Mouse (Mus musculus): ENCODE measurements around the gene Rasa4. TPM values are rescaled to one million over a fixed set of nuclear protein-coding genes. Genes with fewer than 3 reads are reported as not detected.
A peak's percentile ranks its signal among the peaks of the same experiment; 100 is the strongest.
"Not testable (repeated sequence)": the region's sequence is repeated elsewhere in the genome, so short reads cannot be mapped to it uniquely, and the experiment has no call there.

The Rasa4 gene
- total RNA-seq (2015; ENCODE audit: low replicate concordance), result 1.9 and 3.3 TPM in 2 replicates
- total RNA-seq (2017; ENCODE audit: low replicate concordance), result 4.3 TPM in 2 replicates

GRCm38 (mm10) chr5:136083669-136084107, at the start of gene Rasa4:
Gene Rasa4 (plus strand): TSS chr5:136083916.
- ATAC-seq (replicated peaks; ENCODE audit: low FRiP score, poor library complexity, severe bottlenecking), result peak; percentile 98

GRCm38 (mm10) chr5:136034868-136035267, 48.8 kb upstream of the Rasa4 start:
- no peak for ATAC-seq (replicated peaks; ENCODE audit: low FRiP score, poor library complexity, severe bottlenecking)

GRCm38 (mm10) chr5:136035285-136035684, 48.4 kb upstream of the Rasa4 start:
- no peak for ATAC-seq (replicated peaks; ENCODE audit: low FRiP score, poor library complexity, severe bottlenecking)

GRCm38 (mm10) chr5:136036667-136037066, 47.0 kb upstream of the Rasa4 start:
- ATAC-seq (replicated peaks; ENCODE audit: low FRiP score, poor library complexity, severe bottlenecking), result no peak

- ATAC-seq (replicated peaks; ENCODE audit: low FRiP score, poor library complexity, severe bottlenecking), result no peak
Measured at GRCm38 (mm10) chr5:136038258-136039214, 45.2 kb upstream of the Rasa4 start, which contains the start of gene Upk3b. Gene Upk3b (plus strand): TSS chr5:136038496.

GRCm38 (mm10) chr5:136040210-136040609, 43.5 kb upstream of the Rasa4 start:
- no peak for ATAC-seq (replicated peaks; ENCODE audit: low FRiP score, poor library complexity, severe bottlenecking)

DNA sequence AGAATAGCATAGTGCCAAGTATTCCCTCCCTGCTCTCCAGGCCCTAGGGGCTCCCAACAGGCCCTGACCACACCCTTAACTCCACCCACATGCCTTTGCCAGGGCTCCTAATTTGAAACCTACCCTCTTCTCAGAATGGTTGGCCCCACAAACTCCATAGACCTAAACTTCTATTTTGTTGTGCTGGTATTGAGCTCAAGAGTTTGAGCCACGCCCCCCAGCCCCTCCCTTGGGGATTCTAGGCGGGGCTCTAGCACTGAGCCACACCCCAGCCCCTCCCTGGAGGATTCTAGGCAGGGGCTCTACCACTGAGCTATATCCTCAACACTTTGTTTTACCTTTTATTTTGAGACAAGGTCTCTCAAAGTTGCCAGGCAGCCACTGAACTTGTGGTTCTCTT, 42.5 kb upstream of the Rasa4 start:
- no peak for ATAC-seq (replicated peaks; ENCODE audit: low FRiP score, poor library complexity, severe bottlenecking)

GRCm38 (mm10) chr5:136041666-136042065, 42.0 kb upstream of the Rasa4 start:
- ATAC-seq (replicated peaks; ENCODE audit: low FRiP score, poor library complexity, severe bottlenecking), result no peak

DNA sequence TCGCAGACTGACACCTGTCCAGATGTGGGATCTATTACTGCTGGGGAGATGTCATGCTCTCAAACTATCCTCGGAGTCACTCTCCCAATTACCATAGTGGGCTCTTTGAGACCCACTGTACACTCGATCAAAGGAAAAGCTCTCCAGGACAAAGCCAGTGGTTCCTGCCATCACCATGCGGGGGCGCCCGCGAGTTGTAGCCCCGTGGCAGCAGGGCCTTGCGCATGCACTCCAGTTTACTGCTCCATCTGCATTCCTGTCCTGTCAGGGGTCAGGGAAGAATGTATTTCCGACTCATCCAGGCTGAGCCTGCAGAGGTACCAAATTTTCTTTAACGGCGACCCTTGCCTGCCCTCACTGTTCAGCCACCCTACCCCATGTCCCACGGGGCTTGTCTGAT, 38.9 kb upstream of the Rasa4 start:
- ATAC-seq (replicated peaks; ENCODE audit: low FRiP score, poor library complexity, severe bottlenecking), result no peak

DNA sequence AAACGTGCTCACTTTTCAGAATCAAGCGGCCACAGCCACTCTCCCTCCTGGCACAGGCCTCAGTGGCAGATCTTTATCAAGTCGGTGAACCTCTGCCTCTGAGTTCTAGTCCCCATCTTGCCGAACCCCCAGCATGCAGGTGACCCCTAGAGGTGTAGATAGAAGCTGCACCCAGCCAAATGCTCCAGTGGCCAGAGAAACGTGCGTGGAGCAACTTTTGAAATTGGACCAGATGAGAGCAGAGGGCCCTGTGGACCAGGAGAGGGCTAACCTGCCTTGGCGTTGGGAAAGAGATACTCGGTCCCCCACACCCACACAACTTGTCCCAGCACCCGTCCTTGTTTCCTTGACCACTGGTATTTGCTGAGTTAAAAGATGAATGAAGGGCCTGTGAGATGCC, 38.3 kb upstream of the Rasa4 start:
- ATAC-seq (replicated peaks; ENCODE audit: low FRiP score, poor library complexity, severe bottlenecking), result no peak

- peak; percentile 62; the same call in 1 of the 2 replicates for ATAC-seq (replicated peaks; ENCODE audit: low FRiP score, poor library complexity, severe bottlenecking)
Measured at GRCm38 (mm10) chr5:136045987-136046386, 37.7 kb upstream of the Rasa4 start.

DNA sequence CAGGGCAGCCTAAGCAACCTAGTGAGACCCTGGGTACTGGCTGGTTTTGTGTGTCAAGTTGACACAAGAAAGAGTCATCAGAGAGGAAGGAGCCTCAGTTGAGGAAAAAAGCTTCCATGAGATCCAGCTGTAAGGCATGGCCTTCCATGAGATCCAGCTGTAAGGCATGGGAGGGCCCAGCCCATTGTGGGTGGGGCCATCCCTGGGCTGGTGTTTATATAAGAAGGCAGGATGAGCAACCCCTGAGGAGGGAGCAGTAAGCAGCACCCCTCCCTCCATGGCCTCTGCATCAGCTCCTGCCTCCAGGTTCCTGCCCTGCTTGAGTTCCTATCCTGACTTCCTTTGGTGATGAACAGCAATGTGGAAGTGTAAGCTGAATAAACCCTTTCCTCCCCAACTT, 35.2 kb upstream of the Rasa4 start:
- not testable (repeated sequence) for ATAC-seq (replicated peaks; ENCODE audit: low FRiP score, poor library complexity, severe bottlenecking)

DNA sequence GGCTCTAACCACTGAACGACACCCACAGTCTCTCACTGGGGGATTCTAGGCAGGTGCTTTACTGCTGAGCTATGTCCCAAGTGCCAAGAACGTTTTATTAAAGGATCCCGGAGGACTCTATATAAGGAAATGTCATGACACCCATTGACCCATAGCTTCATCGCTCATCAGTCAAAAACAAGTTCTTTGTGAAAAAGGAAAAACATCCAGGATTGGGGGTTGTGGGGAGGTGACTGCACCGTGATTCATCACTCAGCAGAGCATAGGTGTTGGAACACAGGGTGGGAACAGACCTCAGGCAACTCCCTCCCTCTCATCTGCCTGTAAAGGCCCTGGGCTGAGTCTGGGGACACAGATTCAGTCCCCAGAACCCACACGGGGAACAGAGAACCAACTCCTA, 33.8 kb upstream of the Rasa4 start:
- no peak for ATAC-seq (replicated peaks; ENCODE audit: low FRiP score, poor library complexity, severe bottlenecking)

DNA sequence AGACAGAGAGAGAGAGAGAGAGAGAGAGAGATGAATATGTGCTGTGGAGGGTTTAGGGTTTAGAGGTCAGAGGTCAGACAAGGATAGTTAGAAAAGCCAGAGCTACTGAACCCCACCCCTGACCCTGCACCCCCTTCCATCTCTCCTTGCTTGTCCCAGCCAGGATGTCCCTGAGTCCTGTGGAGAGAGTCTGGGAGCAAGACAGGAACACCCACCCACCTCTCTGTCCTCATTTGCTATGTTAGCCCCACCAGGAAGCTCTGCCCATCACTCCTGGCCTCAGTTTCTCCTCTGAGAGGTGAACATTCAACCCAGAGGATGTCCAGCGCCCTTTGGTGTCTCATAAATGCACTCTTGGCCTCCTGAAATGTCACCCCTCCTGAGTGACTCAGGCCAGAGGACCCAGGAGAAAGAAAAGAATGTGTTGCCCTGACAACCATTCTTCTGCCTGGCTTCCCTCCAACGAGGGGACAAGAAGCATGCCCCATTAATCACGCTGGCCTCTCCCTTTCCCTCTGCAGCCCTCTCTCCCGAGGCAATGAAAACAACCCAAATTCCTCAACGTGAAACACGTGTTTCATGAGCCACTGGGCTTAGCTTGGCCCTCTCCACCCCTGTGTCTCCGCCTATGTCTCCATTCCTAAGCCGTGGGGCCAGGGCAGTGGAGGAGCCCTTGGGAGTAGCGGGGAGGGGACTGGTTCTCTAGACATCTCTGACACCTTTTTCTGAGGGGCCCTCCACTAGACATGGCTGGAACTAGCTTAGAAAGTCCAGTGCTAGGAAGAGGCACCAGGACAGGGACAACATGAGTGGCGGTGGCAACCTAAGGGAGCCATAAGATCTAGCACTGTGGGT, 32.3 kb upstream of the Rasa4 start:
- no peak for ATAC-seq (replicated peaks; ENCODE audit: low FRiP score, poor library complexity, severe bottlenecking)

GRCm38 (mm10) chr5:136052861-136053655, 30.7 kb upstream of the Rasa4 start:
- no peak for ATAC-seq (replicated peaks; ENCODE audit: low FRiP score, poor library complexity, severe bottlenecking)

DNA sequence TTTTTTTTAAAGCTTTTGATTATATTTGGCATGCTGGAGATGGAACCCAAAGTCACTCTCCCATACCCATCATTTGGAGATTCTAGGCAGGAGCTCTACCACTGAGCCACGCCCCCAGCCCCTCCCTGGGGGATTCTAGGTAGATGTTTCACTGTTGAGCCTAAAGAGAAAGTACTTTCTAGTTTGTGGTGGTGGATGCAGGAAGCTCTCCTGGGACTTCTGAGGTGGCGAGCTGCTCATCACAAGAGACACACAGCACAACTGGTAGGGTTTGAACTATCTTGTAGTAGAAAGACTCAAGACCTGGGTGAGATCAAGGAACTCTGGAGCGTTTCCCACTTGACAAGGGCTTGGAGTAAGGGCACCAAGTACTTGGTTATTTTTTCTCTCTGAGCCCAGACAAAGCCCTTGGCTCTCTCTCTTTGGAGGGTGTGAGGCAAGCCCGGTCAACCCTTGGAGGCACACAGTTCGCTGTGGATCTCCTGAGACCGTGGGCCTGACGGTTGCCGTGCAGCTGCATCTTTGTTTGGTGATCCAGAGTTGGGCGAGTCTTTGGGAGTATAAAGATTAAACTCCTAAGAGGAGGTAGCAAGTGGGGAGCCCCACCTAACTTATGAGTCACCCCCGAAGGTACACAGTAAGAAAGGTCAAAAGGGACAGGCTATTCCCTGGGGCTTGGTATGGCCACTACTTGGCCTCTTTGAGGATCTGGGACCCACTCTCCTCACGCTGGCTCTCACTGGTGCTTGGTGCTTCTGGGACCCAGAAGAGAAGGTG, 29.2 kb upstream of the Rasa4 start, which contains the start of gene Upk3bl:
Gene Upk3bl (plus strand): TSS at position 192 of the 777 bp plus-strand sequence.
- ATAC-seq (replicated peaks; ENCODE audit: low FRiP score, poor library complexity, severe bottlenecking), result no peak

GRCm38 (mm10) chr5:136056062-136056461, 27.7 kb upstream of the Rasa4 start:
- no peak for ATAC-seq (replicated peaks; ENCODE audit: low FRiP score, poor library complexity, severe bottlenecking)

GRCm38 (mm10) chr5:136057085-136057484, 26.6 kb upstream of the Rasa4 start:
- ATAC-seq (replicated peaks; ENCODE audit: low FRiP score, poor library complexity, severe bottlenecking), result no peak

- ATAC-seq (replicated peaks; ENCODE audit: low FRiP score, poor library complexity, severe bottlenecking), result peak; percentile 76
Measured at GRCm38 (mm10) chr5:136061567-136061966, 22.1 kb upstream of the Rasa4 start.

Measured in erythroblast, adult 5-6 weeks (primary cell).